Mouse (Mus musculus) cortical plate, adult 2 months (tissue): ENCODE measurements at regions not wholly inside any gene's neighbourhood (a gene's known extent, or its start where the extent isn't known, plus 50 kb on each side); places are given as distances from the start of the nearest gene placed in this dataset.

Experiments used
- CTCF ChIP-seq: fragments of 200-500 bp; IDR thresholded peaks from 2 replicates; pipeline ENCODE4 v1.5.1; 2011; ENCODE audit warnings: mild to moderate bottlenecking, control low read depth, low read length; ENCODE audit not compliant: insufficient read depth; ENCODE audit errors: extremely low read depth
- POLR2A ChIP-seq: fragments of 200-500 bp; IDR thresholded peaks from 2 replicates; pipeline ENCODE4 v1.6.1; 2011; ENCODE audit warnings: mild to moderate bottlenecking, low read length, control low read depth; ENCODE audit not compliant: insufficient read depth; ENCODE audit errors: extremely low read depth

GRCm38 (mm10) chr8:26432161-26432919, 313.0 kb downstream of the Gm45692 start:
- no peak for TF ChIP-seq POLR2A
- no peak for TF ChIP-seq CTCF
